In the genomic region with DNA sequence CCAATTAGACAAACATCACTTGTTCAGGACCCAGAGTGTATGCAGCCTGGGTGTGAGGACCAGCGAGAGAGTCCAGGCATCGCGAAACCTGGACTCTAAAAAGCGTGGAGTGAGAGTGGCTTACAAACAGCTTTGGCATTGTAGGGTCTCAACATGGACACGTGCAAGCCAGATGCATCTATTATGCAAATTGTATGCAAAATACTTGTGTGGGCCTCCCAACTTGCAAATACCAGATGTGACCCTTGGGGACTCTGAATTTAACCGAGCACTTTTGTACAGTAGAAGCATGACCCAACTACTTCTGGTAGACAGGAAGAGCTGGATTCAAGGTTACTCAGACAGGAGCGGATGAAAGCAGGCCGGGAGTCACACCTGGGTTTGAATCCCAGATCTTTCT, we compare ENCODE assay signal across 23 mouse cellular contexts. TPM values are rescaled to one million over a fixed set of nuclear protein-coding genes. Genes with fewer than 3 reads are reported as not detected.
DNase-seq lines count a peak whose midpoint lies in the region; ATAC-seq and TF ChIP-seq lines count a peak whose summit lies in the region.
"Had no signal": no experiment of that assay in that cellular context is flagged by ENCODE, and none has a peak within 500 bp of the region (broad histone marks: within the 10 kb centered on the region; RNA-seq: fewer than 3 reads in every experiment).

No protein-coding gene starts in this region.

- no peak for TF ChIP-seq POLR2A in CH12.LX (IDR thresholded peaks at IDR 0.05; ENCODE audit: low read depth, low read length)

- TF ChIP-seq EP300 in CH12.LX (IDR thresholded peaks at IDR 0.05; ENCODE audit: low read length): no peak

- in situ Hi-C loops in CH12.LX (cut with MboI; ENCODE audit: low pct_ligation_motif_present, low pct_unique_long_range_greater_than_20kb, low sequenced_read_pairs): no loop called here

- ATAC-seq in embryonic facial prominence, embryonic 13.5 days (ENCODE audit: insufficient number of reproducible peaks, insufficient read depth, low FRiP score, low TSS enrichment, low read depth): no peak
- ATAC-seq in intestine, embryonic 15.5 days: no peak
- ATAC-seq in intestine, postnatal 0 days: no peak
- no peak for ATAC-seq in embryonic facial prominence, embryonic 15.5 days (ENCODE audit: insufficient number of reproducible peaks, low FRiP score, low TSS enrichment, low read depth)
- ATAC-seq: activated CD4-positive, CD25-positive, alpha-beta regulatory T cell, adult 4 months; CD4-positive, CD25-positive, alpha-beta regulatory T cell, adult 4 months; forebrain, embryonic 16.5 days had no signal

- no peak overlapping the region for H3K4me3 ChIP-seq in embryonic facial prominence, embryonic 13.5 days
- no peak overlapping the region for H3K4me3 ChIP-seq in embryonic facial prominence, embryonic 10.5 days
- no peak overlapping the region for H3K4me3 ChIP-seq in intestine, embryonic 15.5 days (replicated peaks)
- no peak overlapping the region for H3K4me3 ChIP-seq in intestine, postnatal 0 days (ENCODE audit: low read depth, low read length)
- no peak overlapping the region for H3K4me3 ChIP-seq in CH12.LX (replicated peaks in 1 of 3; ENCODE audit: low read depth in 2 of 3, low read length in 2 of 3, poor library complexity in 1 of 3)
- no peak overlapping the region for H3K4me3 ChIP-seq in embryonic facial prominence, embryonic 15.5 days (replicated peaks)
- H3K4me3 ChIP-seq: embryonic facial prominence, embryonic 12.5 days; gastrocnemius, adult 2 months; hindbrain, embryonic 12.5 days; hindbrain, embryonic 15.5 days had no signal

- H3K36me3 ChIP-seq in embryonic facial prominence, embryonic 13.5 days: no peaks in the 10 kb centered on the region
- H3K36me3 ChIP-seq in embryonic facial prominence, embryonic 10.5 days (replicated peaks): no peaks in the 10 kb centered on the region
- no peaks in the 10 kb centered on the region for H3K36me3 ChIP-seq in intestine, embryonic 15.5 days
- no peaks in the 10 kb centered on the region for H3K36me3 ChIP-seq in intestine, postnatal 0 days (ENCODE audit: control insufficient read depth, insufficient read depth)
- H3K36me3 ChIP-seq in CH12.LX (replicated peaks in 1 of 2; ENCODE audit: control insufficient read depth in 1 of 2, insufficient read depth in 1 of 2, low read length in 1 of 2): no peaks in the 10 kb centered on the region
- H3K36me3 ChIP-seq in embryonic facial prominence, embryonic 15.5 days: no peaks in the 10 kb centered on the region
- H3K36me3 ChIP-seq: embryonic facial prominence, embryonic 12.5 days; hindbrain, embryonic 12.5 days; hindbrain, embryonic 15.5 days had no signal

- no peak for TF ChIP-seq CTCF in intestine, postnatal 0 days (IDR thresholded peaks at IDR 0.05; ENCODE audit: low read depth)
- no peak for TF ChIP-seq CTCF in CH12.LX (conservative IDR thresholded peaks at IDR 0.05 in 1 of 2, IDR thresholded peaks at IDR 0.05 in 1 of 2; ENCODE audit: low read depth in 2 of 2, low read length in 2 of 2)

- no peak overlapping the region for H3K4me2 ChIP-seq in embryonic facial prominence, embryonic 13.5 days
- no peak overlapping the region for H3K4me2 ChIP-seq in intestine, embryonic 15.5 days (replicated peaks)
- H3K4me2 ChIP-seq in intestine, postnatal 0 days (replicated peaks; ENCODE audit: low read depth): no peak overlapping the region
- no peak overlapping the region for H3K4me2 ChIP-seq in CH12.LX (ENCODE audit: insufficient read depth, low read depth, poor library complexity, severe bottlenecking)
- no peak overlapping the region for H3K4me2 ChIP-seq in embryonic facial prominence, embryonic 15.5 days (replicated peaks)
- H3K4me2 ChIP-seq: embryonic facial prominence, embryonic 12.5 days; heart, embryonic 11.5 days; hindbrain, embryonic 12.5 days; hindbrain, embryonic 15.5 days had no signal

- TF ChIP-seq RAD21 in CH12.LX (IDR thresholded peaks at IDR 0.05; ENCODE audit: low read depth, low read length): no peak

- H3K9ac ChIP-seq in embryonic facial prominence, embryonic 13.5 days: no peak overlapping the region
- no peak overlapping the region for H3K9ac ChIP-seq in intestine, embryonic 15.5 days
- no peak overlapping the region for H3K9ac ChIP-seq in intestine, postnatal 0 days (ENCODE audit: low read depth, low read length)
- no peak overlapping the region for H3K9ac ChIP-seq in CH12.LX (ENCODE audit: insufficient read depth, low read depth)
- H3K9ac ChIP-seq in embryonic facial prominence, embryonic 15.5 days: no peak overlapping the region
- H3K9ac ChIP-seq: embryonic facial prominence, embryonic 12.5 days; hindbrain, embryonic 12.5 days; hindbrain, embryonic 15.5 days had no signal

- H3K79me2 ChIP-seq in CH12.LX (replicated peaks; ENCODE audit: control insufficient read depth, extremely low read depth, insufficient read depth, poor library complexity, severe bottlenecking): no peaks in the 10 kb centered on the region

- H3K4me1 ChIP-seq in embryonic facial prominence, embryonic 13.5 days: peaks cover 46% of the 10 kb centered on the region
- H3K4me1 ChIP-seq in embryonic facial prominence, embryonic 10.5 days: peaks cover 63% of the 10 kb centered on the region
- peaks cover 20% of the 10 kb centered on the region for H3K4me1 ChIP-seq in intestine, embryonic 15.5 days (replicated peaks)
- H3K4me1 ChIP-seq in intestine, postnatal 0 days (replicated peaks; ENCODE audit: control insufficient read depth, insufficient read depth, low read length): no peaks in the 10 kb centered on the region
- peaks cover 7 to 37% of the 10 kb centered on the region in 2 experiments; a peak in 3 of 4 replicates for H3K4me1 ChIP-seq in CH12.LX (ENCODE audit: control insufficient read depth in 1 of 2, insufficient read depth in 2 of 2)
- peaks cover 40% of the 10 kb centered on the region for H3K4me1 ChIP-seq in embryonic facial prominence, embryonic 15.5 days

- peaks cover 28% of the 10 kb centered on the region for H3K27me3 ChIP-seq in embryonic facial prominence, embryonic 13.5 days
- H3K27me3 ChIP-seq in embryonic facial prominence, embryonic 10.5 days (replicated peaks; ENCODE audit: low read depth, poor library complexity, severe bottlenecking): peaks cover 50% of the 10 kb centered on the region
- peaks cover 15% of the 10 kb centered on the region for H3K27me3 ChIP-seq in intestine, embryonic 15.5 days (replicated peaks)
- H3K27me3 ChIP-seq in intestine, postnatal 0 days (replicated peaks; ENCODE audit: control insufficient read depth, insufficient read depth, low read length): peaks cover 7% of the 10 kb centered on the region
- H3K27me3 ChIP-seq in CH12.LX (replicated peaks): no peaks in the 10 kb centered on the region
- H3K27me3 ChIP-seq in embryonic facial prominence, embryonic 15.5 days: peaks cover 22% of the 10 kb centered on the region

- dilution Hi-C loops in CH12.LX (cut with MboI; ENCODE audit: extremely low pct_ligation_motif_present, extremely low pct_unique_long_range_greater_than_20kb, low sequenced_read_pairs): no loop called here

- no peak for DNase-seq in embryonic facial prominence, embryonic 10.5 days (ENCODE audit: low spot score)
- peak; percentile 47 for DNase-seq in CH12.LX (ENCODE audit: extremely low read depth)
- DNase-seq in urinary bladder, adult 18-20 months (ENCODE audit: low spot score in 2 of 2): no peak
- no peak for DNase-seq in thymus, postnatal 36 days
- DNase-seq: adrenal gland, adult 8-10 months; gastrocnemius, adult 2 months; gastrocnemius, postnatal 14 days; heart, adult 11 months; kidney, adult 18-20 months; kidney, adult 9 months had no signal

- WGBS in embryonic facial prominence, embryonic 13.5 days: 59% methylated on average over 8 of the region's 8 CpGs
- 86% methylated on average over 8 of the region's 8 CpGs for WGBS in embryonic facial prominence, embryonic 10.5 days
- WGBS in intestine, embryonic 15.5 days: 84% methylated on average over 8 of the region's 8 CpGs
- WGBS in intestine, postnatal 0 days: 85% methylated on average over 8 of the region's 8 CpGs
- 54% methylated on average over 8 of the region's 8 CpGs for WGBS in embryonic facial prominence, embryonic 15.5 days

- H3K27ac ChIP-seq in embryonic facial prominence, embryonic 13.5 days: peak overlapping the region; percentile 60
- H3K27ac ChIP-seq in embryonic facial prominence, embryonic 10.5 days (replicated peaks): no peak overlapping the region
- H3K27ac ChIP-seq in intestine, embryonic 15.5 days: peak overlapping the region; percentile 49
- no peak overlapping the region for H3K27ac ChIP-seq in intestine, postnatal 0 days (ENCODE audit: low read depth, low read length)
- H3K27ac ChIP-seq in CH12.LX (ENCODE audit: insufficient read depth, low read depth): no peak overlapping the region
- H3K27ac ChIP-seq in embryonic facial prominence, embryonic 15.5 days (replicated peaks): peak overlapping the region; percentile 68
- H3K27ac ChIP-seq: embryonic facial prominence, embryonic 12.5 days; gastrocnemius, adult 2 months; hindbrain, embryonic 12.5 days; hindbrain, embryonic 15.5 days had no signal

- H3K9me3 ChIP-seq in embryonic facial prominence, embryonic 13.5 days: no peaks in the 10 kb centered on the region
- no peaks in the 10 kb centered on the region for H3K9me3 ChIP-seq in embryonic facial prominence, embryonic 10.5 days
- H3K9me3 ChIP-seq in intestine, embryonic 15.5 days: no peaks in the 10 kb centered on the region
- no peaks in the 10 kb centered on the region for H3K9me3 ChIP-seq in intestine, postnatal 0 days (ENCODE audit: control insufficient read depth)
- peaks cover 7% of the 10 kb centered on the region for H3K9me3 ChIP-seq in CH12.LX (replicated peaks; ENCODE audit: low read length)
- H3K9me3 ChIP-seq in embryonic facial prominence, embryonic 15.5 days (replicated peaks): no peaks in the 10 kb centered on the region
- H3K9me3 ChIP-seq: embryonic facial prominence, embryonic 12.5 days; hindbrain, embryonic 12.5 days; hindbrain, embryonic 15.5 days had no signal

RNA-seq across cellular contexts. Expression of a gene that starts 4.6 kb away (rescaled TPM):
- 25.0 and 27.0 TPM in 2 replicates for polyA plus RNA-seq in embryonic facial prominence, embryonic 13.5 days (2015; fragmentation: Nextera tagmentation; extraction: Ambion mirVana)
- 2.2 and 3.5 TPM in 2 replicates for polyA plus RNA-seq in embryonic facial prominence, embryonic 10.5 days (2016; fragmentation: Nextera tagmentation; extraction: Ambion mirVana)
- 29.5 and 33.0 TPM in 2 replicates for polyA plus RNA-seq in intestine, embryonic 15.5 days (2015; fragmentation: Nextera tagmentation; extraction: Ambion mirVana)
- 7.6 and 8.6 TPM in 2 replicates for polyA plus RNA-seq in intestine, postnatal 0 days (2015; fragmentation: Nextera tagmentation; extraction: Ambion mirVana)
- total RNA-seq in CH12.LX (2012; rRNA removed) (not detected in 2 replicates), CH12.LX (2014; rRNA removed) (not detected in 2 replicates)
- polyA plus RNA-seq in CH12.LX (2012; ENCODE audit: insufficient read length, low read depth): not detected in 2 replicates
- 51.3 and 51.9 TPM in 2 replicates for polyA plus RNA-seq in embryonic facial prominence, embryonic 15.5 days (2015; fragmentation: Nextera tagmentation; extraction: Ambion mirVana)
- total RNA-seq: adrenal gland, adult 8-10 months; adrenal gland, postnatal 25 days; hematopoietic stem cell, adult 5-6 weeks had no signal
- polyA plus RNA-seq: activated CD4-positive, CD25-positive, alpha-beta regulatory T cell, adult 4 months; CD4-positive, CD25-positive, alpha-beta regulatory T cell, adult 4 months had no signal

RNA-seq across cellular contexts. Expression of a gene that starts 36.2 kb away (rescaled TPM):
- 2.1 and 2.4 TPM in 2 replicates for polyA plus RNA-seq in embryonic facial prominence, embryonic 13.5 days (2015; fragmentation: Nextera tagmentation; extraction: Ambion mirVana)
- polyA plus RNA-seq in embryonic facial prominence, embryonic 10.5 days (2016; fragmentation: Nextera tagmentation; extraction: Ambion mirVana): 1.4 and 2.0 TPM in 2 replicates
- 7.6 and 9.7 TPM in 2 replicates for polyA plus RNA-seq in intestine, embryonic 15.5 days (2015; fragmentation: Nextera tagmentation; extraction: Ambion mirVana)
- 16.5 and 19.4 TPM in 2 replicates for polyA plus RNA-seq in intestine, postnatal 0 days (2015; fragmentation: Nextera tagmentation; extraction: Ambion mirVana)
- 0.88 and 1.1 TPM in 2 replicates for total RNA-seq in CH12.LX (2012; rRNA removed)
- not detected in 2 replicates for total RNA-seq in CH12.LX (2014; rRNA removed)
- polyA plus RNA-seq in CH12.LX (2012; ENCODE audit: insufficient read length, low read depth): not detected in 2 replicates
- 4.7 and 5.1 TPM in 2 replicates for polyA plus RNA-seq in embryonic facial prominence, embryonic 15.5 days (2015; fragmentation: Nextera tagmentation; extraction: Ambion mirVana)
- total RNA-seq: hematopoietic stem cell, adult 5-6 weeks had no signal
- polyA plus RNA-seq: forebrain, embryonic 16.5 days had no signal

RNA-seq across cellular contexts. Expression of a gene that starts 43.9 kb away (rescaled TPM):
- 12.6 and 12.7 TPM in 2 replicates for polyA plus RNA-seq in embryonic facial prominence, embryonic 13.5 days (2015; fragmentation: Nextera tagmentation; extraction: Ambion mirVana)
- 6.7 and 7.6 TPM in 2 replicates for polyA plus RNA-seq in embryonic facial prominence, embryonic 10.5 days (2016; fragmentation: Nextera tagmentation; extraction: Ambion mirVana)
- 7.8 and 8.0 TPM in 2 replicates for polyA plus RNA-seq in intestine, embryonic 15.5 days (2015; fragmentation: Nextera tagmentation; extraction: Ambion mirVana)
- polyA plus RNA-seq in intestine, postnatal 0 days (2015; fragmentation: Nextera tagmentation; extraction: Ambion mirVana): 3.5 and 4.4 TPM in 2 replicates
- total RNA-seq in CH12.LX (2012; rRNA removed) (3.7 and 4.2 TPM in 2 replicates), CH12.LX (2014; rRNA removed) (1.3 and 1.7 TPM in 2 replicates)
- polyA plus RNA-seq in CH12.LX (2012; ENCODE audit: insufficient read length, low read depth): 2.6 and 4.4 TPM in 2 replicates
- 13.2 and 14.3 TPM in 2 replicates for polyA plus RNA-seq in embryonic facial prominence, embryonic 15.5 days (2015; fragmentation: Nextera tagmentation; extraction: Ambion mirVana)

Comparison
In these comparisons a context has a peak if more than half of its experiments do, and no peak if none do; other contexts are left out.
1. H3K27ac ChIP-seq: peak in embryonic facial prominence, embryonic 13.5 days (single experiment), intestine, embryonic 15.5 days (single experiment) and embryonic facial prominence, embryonic 15.5 days (single experiment); none in embryonic facial prominence, embryonic 10.5 days (single experiment), intestine, postnatal 0 days (single experiment) and CH12.LX (single experiment).